Mouse (Mus musculus): ENCODE measurements around the gene Cabin1. TPM values are rescaled to one million over a fixed set of nuclear protein-coding genes. Genes with fewer than 3 reads are reported as not detected.
A peak's percentile ranks its signal among the peaks of the same experiment; 100 is the strongest.
"Not testable (repeated sequence)": the region's sequence is repeated elsewhere in the genome, so short reads cannot be mapped to it uniquely, and the experiment has no call there.

Cabin1 gene
- polyA plus RNA-seq, 1 experiment = 39.0 TPM

DNA sequence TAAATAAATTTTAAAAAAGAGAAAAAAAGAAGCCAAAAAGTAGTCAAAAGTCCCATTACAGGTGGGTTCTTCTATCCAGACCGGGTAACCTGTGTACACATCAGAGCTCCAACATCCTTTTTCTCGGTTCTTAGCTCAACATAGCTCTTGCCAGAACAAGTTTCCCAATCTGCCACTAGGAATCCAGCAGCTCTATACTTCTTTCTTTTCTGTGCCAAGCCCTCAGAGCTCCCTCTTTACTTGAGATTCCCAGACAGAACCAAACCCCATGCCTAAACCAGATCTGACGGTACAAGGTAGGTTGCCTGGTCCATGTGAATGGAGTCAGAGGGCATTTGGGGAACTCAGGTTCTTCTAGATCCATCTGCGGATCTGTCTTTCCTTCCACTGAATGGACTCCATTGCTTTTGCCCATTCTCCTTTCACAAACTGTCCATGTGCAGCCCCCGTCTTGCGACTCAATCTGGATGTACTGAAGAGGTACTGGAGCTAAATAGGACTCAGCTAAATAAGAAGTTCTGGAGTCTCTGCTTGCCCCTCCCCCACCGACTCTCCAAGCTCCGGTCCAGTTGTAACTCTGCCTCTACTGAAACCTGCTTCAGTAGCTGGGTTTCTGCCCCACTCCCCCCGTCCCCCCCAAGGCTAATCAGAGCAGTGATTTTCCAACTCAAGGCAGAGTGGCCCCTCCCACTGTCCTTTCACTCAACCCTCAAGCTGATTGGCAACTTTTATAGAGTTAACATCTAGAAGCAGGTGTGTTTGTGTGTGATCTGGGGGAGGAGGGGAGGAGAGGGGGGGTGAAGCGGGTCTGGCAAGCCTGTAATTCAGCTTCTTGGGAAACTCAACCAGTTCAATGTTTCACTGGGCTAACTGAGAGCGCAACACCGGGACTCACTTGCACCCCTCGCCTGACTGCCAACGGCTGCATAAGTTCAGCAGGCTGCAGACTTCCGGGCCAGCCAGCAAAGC lies 15.3 kb upstream of the Cabin1 start:
- Histone ChIP-seq H3K27me3 (ENCODE audit: control insufficient read depth, insufficient read depth, low read length) (no peaks in the 10 kb centered on the region), H3K27ac (ENCODE audit: insufficient read depth, low read depth, low read length) (no peak overlapping the region), H3K4me1 (ENCODE audit: control insufficient read depth, insufficient read depth, insufficient read length, low read length) (peaks cover 9% of the 10 kb centered on the region; the same call in 1 of the 2 replicates), H3K4me3 (ENCODE audit: low read depth, low read length) (peak overlapping the region; percentile 67), H3K36me3 (ENCODE audit: control insufficient read depth, insufficient read depth, low read length) (peaks cover 7% of the 10 kb centered on the region; the same call in 1 of the 2 replicates)
- 33% methylated on average over 15 of the region's 15 CpGs for WGBS
- TF ChIP-seq POLR2A (IDR thresholded peaks at IDR 0.05; ENCODE audit: low read depth, low read length) (no peak; the same call in 1 of the 2 replicates), CTCF (IDR thresholded peaks at IDR 0.05; ENCODE audit: extremely low read depth, insufficient read length, insufficient replicate concordance, low read depth, low read length) (no peak)

DNA sequence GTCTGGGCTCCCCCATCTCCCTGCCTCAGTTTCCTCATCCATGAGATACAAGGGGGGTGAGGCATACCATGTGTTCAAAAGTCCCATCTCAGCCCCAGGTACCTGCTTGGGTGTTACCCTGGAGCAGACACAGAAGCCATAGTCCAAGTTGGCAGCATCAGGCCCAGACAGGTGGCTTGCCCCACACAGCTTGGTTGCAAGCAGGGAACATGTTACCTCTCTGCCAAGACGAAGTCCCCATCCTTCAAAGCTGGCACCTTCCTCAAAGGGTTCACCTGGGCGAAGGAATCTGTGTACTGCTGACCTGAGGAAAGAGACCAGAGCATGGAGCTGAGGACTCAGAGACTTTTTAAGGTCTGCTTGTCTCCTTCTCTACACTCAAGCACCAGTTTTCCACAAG lies 13.7 kb upstream of the Cabin1 start:
- peaks cover 9% of the 10 kb centered on the region; the same call in 1 of the 2 replicates for H3K4me1 ChIP-seq (ENCODE audit: control insufficient read depth, insufficient read depth, insufficient read length, low read length)
- WGBS = 89% methylated on average over 2 of the region's 2 CpGs
- no peak overlapping the region for H3K4me3 ChIP-seq (ENCODE audit: low read depth, low read length)
- H3K36me3 ChIP-seq (ENCODE audit: control insufficient read depth, insufficient read depth, low read length) = peaks cover 8% of the 10 kb centered on the region; the same call in 1 of the 2 replicates
- no peak overlapping the region for H3K27ac ChIP-seq (ENCODE audit: insufficient read depth, low read depth, low read length)
- no peaks in the 10 kb centered on the region for H3K27me3 ChIP-seq (ENCODE audit: control insufficient read depth, insufficient read depth, low read length)
- no peak for TF ChIP-seq CTCF (IDR thresholded peaks at IDR 0.05; ENCODE audit: extremely low read depth, insufficient read length, insufficient replicate concordance, low read depth, low read length)
- no peak for TF ChIP-seq POLR2A (IDR thresholded peaks at IDR 0.05; ENCODE audit: low read depth, low read length)

DNA sequence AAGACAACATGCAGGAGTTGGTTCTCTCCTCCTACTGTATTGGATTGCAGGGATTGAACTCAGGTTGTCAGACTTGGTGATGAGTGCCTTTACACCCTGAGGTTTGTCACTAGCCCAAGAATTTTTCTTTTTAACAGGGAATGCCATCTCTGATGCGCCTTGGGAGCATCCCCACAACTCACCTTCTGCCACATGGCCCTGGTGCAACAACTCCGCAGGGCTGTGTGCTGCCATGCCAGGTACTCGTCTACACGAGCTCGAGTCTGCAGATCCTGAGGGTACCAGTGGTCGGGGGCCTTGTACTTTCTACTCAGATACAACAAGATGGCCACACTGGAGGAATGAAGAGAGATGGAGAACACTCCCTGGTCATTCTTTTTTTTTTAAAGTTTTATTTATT lies 12.4 kb upstream of the Cabin1 start:
- Histone ChIP-seq H3K36me3 (ENCODE audit: control insufficient read depth, insufficient read depth, low read length) (peaks cover 8% of the 10 kb centered on the region; the same call in 1 of the 2 replicates), H3K4me3 (ENCODE audit: low read depth, low read length) (no peak overlapping the region), H3K27ac (ENCODE audit: insufficient read depth, low read depth, low read length) (no peak overlapping the region), H3K27me3 (ENCODE audit: control insufficient read depth, insufficient read depth, low read length) (no peaks in the 10 kb centered on the region), H3K4me1 (ENCODE audit: control insufficient read depth, insufficient read depth, insufficient read length, low read length) (peaks cover 11% of the 10 kb centered on the region; the same call in 1 of the 2 replicates)
- TF ChIP-seq POLR2A (IDR thresholded peaks at IDR 0.05; ENCODE audit: low read depth, low read length) (no peak), CTCF (IDR thresholded peaks at IDR 0.05; ENCODE audit: extremely low read depth, insufficient read length, insufficient replicate concordance, low read depth, low read length) (no peak)
- 92% methylated on average over 6 of the region's 6 CpGs for WGBS

DNA sequence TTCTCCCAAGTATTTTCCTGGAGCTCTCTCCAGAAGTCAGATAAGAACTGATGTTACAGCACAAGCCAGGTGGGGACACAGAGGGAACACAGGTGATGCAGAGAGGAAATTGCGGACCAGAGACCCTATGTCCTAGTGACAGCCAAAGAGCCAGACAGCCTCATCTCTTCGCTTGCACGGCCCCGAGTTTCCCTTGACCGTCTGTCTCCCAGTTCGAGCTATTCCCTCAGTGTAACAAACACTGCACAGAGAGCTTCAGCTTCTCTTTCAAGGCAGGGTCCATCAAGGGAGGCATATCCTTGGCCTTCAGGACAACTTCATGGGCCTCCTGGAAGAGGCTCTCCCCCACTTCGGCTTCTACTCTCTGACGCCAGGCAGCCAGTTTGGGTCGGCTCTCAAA lies 10.4 kb upstream of the Cabin1 start:
- Histone ChIP-seq H3K27me3 (ENCODE audit: control insufficient read depth, insufficient read depth, low read length) (no peaks in the 10 kb centered on the region), H3K36me3 (ENCODE audit: control insufficient read depth, insufficient read depth, low read length) (peaks cover 8% of the 10 kb centered on the region; the same call in 1 of the 2 replicates), H3K4me1 (ENCODE audit: control insufficient read depth, insufficient read depth, insufficient read length, low read length) (peaks cover 4% of the 10 kb centered on the region; the same call in 1 of the 2 replicates), H3K27ac (ENCODE audit: insufficient read depth, low read depth, low read length) (no peak overlapping the region), H3K4me3 (ENCODE audit: low read depth, low read length) (no peak overlapping the region)
- WGBS = 91% methylated on average over 9 of the region's 9 CpGs
- TF ChIP-seq POLR2A (IDR thresholded peaks at IDR 0.05; ENCODE audit: low read depth, low read length) (no peak), CTCF (IDR thresholded peaks at IDR 0.05; ENCODE audit: extremely low read depth, insufficient read length, insufficient replicate concordance, low read depth, low read length) (no peak)

DNA sequence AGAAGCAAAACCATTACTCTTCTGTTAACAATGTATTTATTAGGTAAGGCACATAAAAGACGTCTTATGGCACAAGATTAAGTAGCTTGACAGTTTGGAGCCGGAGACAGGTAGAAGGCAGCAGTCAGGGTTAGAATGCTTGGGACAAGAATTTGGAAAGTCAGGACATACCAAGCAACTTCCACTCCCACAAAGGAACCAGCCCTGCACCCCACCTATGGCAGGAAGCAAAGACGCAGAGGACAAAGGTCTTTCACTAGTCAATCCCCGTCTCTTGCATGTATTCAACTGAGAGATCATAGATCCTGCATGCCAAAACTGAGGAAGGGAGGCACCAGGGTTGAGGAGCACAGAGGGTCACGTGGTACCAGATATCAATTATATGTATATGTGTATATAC lies 10.0 kb upstream of the Cabin1 start:
- peaks cover 4% of the 10 kb centered on the region; the same call in 1 of the 2 replicates for H3K4me1 ChIP-seq (ENCODE audit: control insufficient read depth, insufficient read depth, insufficient read length, low read length)
- TF ChIP-seq CTCF (IDR thresholded peaks at IDR 0.05; ENCODE audit: extremely low read depth, insufficient read length, insufficient replicate concordance, low read depth, low read length) (no peak), POLR2A (IDR thresholded peaks at IDR 0.05; ENCODE audit: low read depth, low read length) (no peak)
- no peak overlapping the region for H3K27ac ChIP-seq (ENCODE audit: insufficient read depth, low read depth, low read length)
- H3K36me3 ChIP-seq (ENCODE audit: control insufficient read depth, insufficient read depth, low read length) = peaks cover 8% of the 10 kb centered on the region; the same call in 1 of the 2 replicates
- H3K4me3 ChIP-seq (ENCODE audit: low read depth, low read length) = no peak overlapping the region
- H3K27me3 ChIP-seq (ENCODE audit: control insufficient read depth, insufficient read depth, low read length) = no peaks in the 10 kb centered on the region
- WGBS = 74% methylated on average over 5 of the region's 5 CpGs

DNA sequence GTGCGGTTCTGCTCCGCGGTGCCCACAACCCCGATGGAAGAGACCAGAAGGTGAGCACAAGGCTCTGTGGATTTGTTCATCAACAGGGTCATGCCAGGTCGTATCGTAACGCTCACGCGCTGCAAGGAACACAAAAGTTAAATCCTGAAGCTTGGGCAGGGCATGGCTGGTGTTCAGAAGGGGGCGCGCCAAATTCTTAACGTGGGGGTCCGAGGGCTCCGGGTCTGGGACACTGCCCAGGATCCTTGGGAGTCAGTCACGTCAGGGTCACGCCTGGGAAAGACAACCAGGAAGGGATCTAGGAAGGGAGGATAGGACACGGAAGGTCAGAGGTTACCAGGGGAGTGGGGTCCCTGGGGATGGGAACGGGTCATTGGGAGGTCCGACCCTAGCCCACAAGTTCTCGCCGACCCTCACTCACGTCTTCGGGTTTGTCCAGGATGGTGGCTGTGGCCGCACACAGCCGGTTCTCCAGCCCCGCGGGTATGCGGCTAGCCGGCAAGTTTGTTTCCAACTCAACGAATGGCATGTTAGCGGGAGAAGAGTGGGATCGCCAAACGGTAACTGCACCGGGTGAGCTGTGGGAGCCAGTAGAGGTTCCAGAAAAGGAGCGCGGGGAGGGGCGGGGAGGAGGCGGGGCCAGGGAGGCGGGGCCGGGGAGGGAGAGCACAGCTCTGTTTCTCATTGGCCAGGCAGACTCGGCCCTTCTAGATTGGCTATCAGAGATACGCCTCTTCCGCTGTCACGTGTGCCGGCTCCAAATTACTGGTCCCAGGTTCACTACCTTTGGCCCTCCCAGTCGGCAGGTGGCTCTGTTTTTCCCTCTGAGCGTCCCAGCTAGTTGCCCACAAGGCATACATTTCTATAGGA lies 8.9 kb upstream of the Cabin1 start, which contains the start of gene Ddt:
Gene Ddt (minus strand): TSS at position 620 of the 870 bp plus-strand sequence.
- H3K36me3 ChIP-seq (ENCODE audit: control insufficient read depth, insufficient read depth, low read length) = peaks cover 8% of the 10 kb centered on the region; the same call in 1 of the 2 replicates
- TF ChIP-seq POLR2A (IDR thresholded peaks at IDR 0.05; ENCODE audit: low read depth, low read length) (peak; percentile 77; the same call in 1 of the 2 replicates), CTCF (IDR thresholded peaks at IDR 0.05; ENCODE audit: extremely low read depth, insufficient read length, insufficient replicate concordance, low read depth, low read length) (no peak)
- H3K4me1 ChIP-seq (ENCODE audit: control insufficient read depth, insufficient read depth, insufficient read length, low read length) = peaks cover 4% of the 10 kb centered on the region; the same call in 1 of the 2 replicates
- H3K27me3 ChIP-seq (ENCODE audit: control insufficient read depth, insufficient read depth, low read length) = no peaks in the 10 kb centered on the region
- H3K4me3 ChIP-seq (ENCODE audit: low read depth, low read length) = peak within 1 kb of the TSS; percentile 78
- 1% methylated on average over 47 of the region's 47 CpGs for WGBS
- peak within 1 kb of the TSS; percentile 47; the same call in 1 of the 2 replicates for H3K27ac ChIP-seq (ENCODE audit: insufficient read depth, low read depth, low read length)

DNA sequence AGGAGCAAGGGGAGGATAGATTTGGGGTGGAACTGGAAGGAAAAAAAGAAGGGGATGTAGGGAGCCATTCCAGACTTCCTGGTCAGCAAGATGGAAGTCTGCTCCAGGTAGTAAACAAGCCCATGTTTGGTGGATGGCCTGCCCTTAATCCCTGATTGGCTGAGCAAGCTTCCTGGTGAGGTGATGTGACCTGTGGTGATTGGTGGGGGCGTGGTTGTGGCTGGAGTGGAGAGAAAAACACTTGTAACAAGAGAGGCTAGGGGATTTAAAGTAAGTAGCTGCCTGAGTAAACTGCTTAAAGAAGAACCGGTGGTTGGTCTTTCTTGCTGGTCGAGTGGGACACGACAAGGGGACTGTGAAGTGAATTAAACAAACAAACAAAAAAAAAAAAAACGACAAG lies 3.6 kb upstream of the Cabin1 start:
- H3K4me3 ChIP-seq (ENCODE audit: low read depth, low read length); H3K27me3 ChIP-seq (ENCODE audit: control insufficient read depth, insufficient read depth, low read length); H3K36me3 ChIP-seq (ENCODE audit: control insufficient read depth, insufficient read depth, low read length); H3K4me1 ChIP-seq (ENCODE audit: control insufficient read depth, insufficient read depth, insufficient read length, low read length); H3K27ac ChIP-seq (ENCODE audit: insufficient read depth, low read depth, low read length): not testable (repeated sequence)
- WGBS = 39% methylated on average over 5 of the region's 5 CpGs
